Mouse (Mus musculus) heart, embryonic 16.5 days (tissue): ENCODE measurements at regions not wholly inside any gene's neighbourhood (a gene's known extent, or its start where the extent isn't known, plus 50 kb on each side); places are given as distances from the start of the nearest gene placed in this dataset.
A peak's percentile ranks its signal among the peaks of the same experiment; 100 is the strongest.

Experiments used
- ATAC-seq: fragments of 200-750 bp; cut with Nextera tagmentation; replicated peaks from 2 replicates; pipeline ENCODE4 v1.8.0; 2017; ENCODE audit warnings: moderate number of reproducible peaks; ENCODE audit not compliant: insufficient read depth, low FRiP score; ENCODE audit errors: extremely low read depth
- H3K27ac ChIP-seq: fragments of 300-500 bp; sonication (generic); 2 replicates; pipeline ENCODE4 v1.5.1; 2014; ENCODE audit warnings: mild to moderate bottlenecking, low read length, control low read depth, moderate library complexity
- H3K27me3 ChIP-seq: fragments of 300-500 bp; sonication (generic); 2 replicates; pipeline ENCODE4 v1.6.1; 2014; ENCODE audit warnings: low read length, mixed read lengths; ENCODE audit not compliant: control insufficient read depth, insufficient read depth
- H3K36me3 ChIP-seq: fragments of 300-500 bp; sonication (generic); 2 replicates; pipeline ENCODE4 v1.6.1; 2014; ENCODE audit not compliant: control insufficient read depth, insufficient read depth
- H3K4me1 ChIP-seq: fragments of 300-500 bp; sonication (generic); 2 replicates; pipeline ENCODE4 v1.6.1; 2014; ENCODE audit warnings: low read length, mixed read lengths; ENCODE audit not compliant: control insufficient read depth, insufficient read depth
- H3K4me2 ChIP-seq: fragments of 300-500 bp; sonication (generic); 2 replicates; pipeline ENCODE4 v1.6.1; 2014; ENCODE audit warnings: low read depth, mild to moderate bottlenecking, control low read depth, low read length
- H3K4me3 ChIP-seq: fragments of 300-500 bp; sonication (generic); 2 replicates; pipeline ENCODE4 v1.5.1; 2014; ENCODE audit warnings: mild to moderate bottlenecking, control low read depth, low read length
- H3K9ac ChIP-seq: fragments of 300-500 bp; sonication (generic); 2 replicates; pipeline ENCODE4 v1.6.1; 2014; ENCODE audit warnings: low read length, control low read depth
- H3K9me3 ChIP-seq: fragments of 300-500 bp; sonication (generic); replicated peaks from 2 replicates; pipeline ENCODE4 v1.6.1; 2016; ENCODE audit warnings: low read length; ENCODE audit not compliant: control insufficient read depth
- WGBS: fragments of 180-500 bp; shearing (Covaris S2); extraction: QIAGEN DNeasy Blood & Tissue Kit; methylation state at CpG from one replicate; pipeline ENCODE4 v1.1.7; 2014; 5-methylcytosine and 5-hydroxymethylcytosine counted together

GRCm38 (mm10) chr10:99531992-99532391 is 227.5 kb downstream of the Csl start:
- H3K27me3 ChIP-seq = no peaks in the 10 kb centered on the region
- no peak overlapping the region for H3K27ac ChIP-seq
- H3K9ac ChIP-seq = no peak overlapping the region
- WGBS = 62% methylated on average over 7 of the region's 7 CpGs
- H3K4me2 ChIP-seq = no peak overlapping the region
- no peaks in the 10 kb centered on the region for H3K36me3 ChIP-seq
- no peak for ATAC-seq
- H3K4me3 ChIP-seq = no peak overlapping the region
- no peaks in the 10 kb centered on the region for H3K9me3 ChIP-seq
- peaks cover 14% of the 10 kb centered on the region; the same call in 1 of the 2 replicates for H3K4me1 ChIP-seq

DNA sequence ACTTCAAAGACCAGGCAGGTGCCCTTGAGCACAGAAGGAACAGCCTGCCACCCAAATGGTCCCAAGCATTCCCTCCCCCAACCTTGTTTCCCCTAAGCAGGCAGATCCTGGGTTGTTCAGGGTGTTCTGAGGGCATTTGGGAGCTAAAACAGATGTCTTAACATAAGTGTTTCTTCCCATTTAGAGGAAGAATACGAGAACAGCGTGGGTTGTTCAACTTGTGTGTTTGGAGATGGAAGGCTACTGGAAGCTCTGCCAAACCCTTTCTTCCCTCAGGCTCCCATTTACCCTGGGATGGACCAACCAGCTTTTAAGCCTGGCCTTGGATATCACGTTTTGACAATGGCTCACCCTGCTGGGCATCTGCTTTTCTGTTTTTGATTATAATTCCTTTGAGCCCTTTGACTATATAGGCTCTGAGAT is 226.8 kb downstream of the Csl start:
- H3K9me3 ChIP-seq = no peaks in the 10 kb centered on the region
- WGBS = 62% methylated on average over 3 of the region's 3 CpGs
- no peaks in the 10 kb centered on the region for H3K27me3 ChIP-seq
- H3K9ac ChIP-seq = no peak overlapping the region
- ATAC-seq = no peak
- H3K36me3 ChIP-seq = no peaks in the 10 kb centered on the region
- no peak overlapping the region for H3K4me2 ChIP-seq
- H3K4me3 ChIP-seq = no peak overlapping the region
- H3K4me1 ChIP-seq = peaks cover 14% of the 10 kb centered on the region; the same call in 1 of the 2 replicates
- no peak overlapping the region for H3K27ac ChIP-seq

DNA sequence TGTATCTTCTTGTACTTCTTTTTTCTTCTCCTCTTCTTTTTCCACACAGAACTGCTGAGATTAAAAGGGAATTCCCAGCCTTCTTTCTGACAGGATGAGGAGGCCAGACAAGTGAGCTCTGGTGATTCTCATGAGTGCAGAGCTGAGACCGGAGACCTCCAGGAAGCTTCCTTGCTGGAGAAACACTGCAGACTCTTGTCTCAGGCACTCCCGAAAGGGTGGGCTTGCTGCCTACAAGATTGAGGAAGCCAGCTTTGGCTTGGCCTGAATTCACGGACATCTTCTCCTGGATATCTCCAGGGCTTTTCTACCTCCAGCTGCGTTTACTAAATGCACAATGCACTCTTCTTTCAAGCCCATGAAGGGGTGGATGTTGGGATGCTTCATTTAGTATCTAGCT is 226.0 kb downstream of the Csl start:
- WGBS = 54% methylated on average over 4 of the region's 4 CpGs

DNA sequence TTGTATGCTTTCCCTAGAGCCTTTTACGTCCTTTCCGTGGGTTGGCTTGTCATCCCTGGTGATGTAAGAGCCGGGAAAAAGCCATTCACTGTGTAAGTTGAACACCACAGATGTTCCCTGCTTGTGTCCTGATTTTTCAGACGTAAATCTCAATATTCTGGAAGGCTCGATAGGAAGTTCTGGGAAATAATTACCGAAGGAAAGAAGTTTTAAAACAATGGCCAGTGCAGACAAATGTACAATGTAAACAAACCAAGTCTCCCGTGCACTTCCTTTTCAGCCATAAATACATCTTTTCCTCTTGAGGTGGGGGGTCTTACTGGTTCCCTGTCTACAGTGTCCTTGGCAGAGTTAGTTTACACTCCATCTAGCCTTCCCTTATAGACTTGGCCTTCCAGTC is 225.2 kb downstream of the Csl start:
- 0 out of 2 replicates have a peak overlapping the region, but pooled peaks have one; percentile 23 for H3K27ac ChIP-seq
- no peak overlapping the region for H3K4me3 ChIP-seq
- WGBS = 51% methylated on average over 7 of the region's 7 CpGs
- no peaks in the 10 kb centered on the region for H3K36me3 ChIP-seq
- no peaks in the 10 kb centered on the region for H3K9me3 ChIP-seq
- peaks cover 9% of the 10 kb centered on the region; the same call in 1 of the 2 replicates for H3K4me1 ChIP-seq
- no peaks in the 10 kb centered on the region for H3K27me3 ChIP-seq
- no peak for ATAC-seq
- no peak overlapping the region for H3K9ac ChIP-seq
- no peak overlapping the region for H3K4me2 ChIP-seq

More for the DNA sequence above, 226.0 kb downstream of the Csl start:
- Histone ChIP-seq H3K9me3 (no peaks in the 10 kb centered on the region), H3K27me3 (no peaks in the 10 kb centered on the region), H3K9ac (no peak overlapping the region), H3K36me3 (no peaks in the 10 kb centered on the region), H3K4me3 (no peak overlapping the region), H3K4me2 (no peak overlapping the region), H3K4me1 (peaks cover 14% of the 10 kb centered on the region; the same call in 1 of the 2 replicates), H3K27ac (peak overlapping the region; percentile 44)
- 0 out of 2 replicates have a peak, but pooled peaks have one; percentile 52 for ATAC-seq

DNA sequence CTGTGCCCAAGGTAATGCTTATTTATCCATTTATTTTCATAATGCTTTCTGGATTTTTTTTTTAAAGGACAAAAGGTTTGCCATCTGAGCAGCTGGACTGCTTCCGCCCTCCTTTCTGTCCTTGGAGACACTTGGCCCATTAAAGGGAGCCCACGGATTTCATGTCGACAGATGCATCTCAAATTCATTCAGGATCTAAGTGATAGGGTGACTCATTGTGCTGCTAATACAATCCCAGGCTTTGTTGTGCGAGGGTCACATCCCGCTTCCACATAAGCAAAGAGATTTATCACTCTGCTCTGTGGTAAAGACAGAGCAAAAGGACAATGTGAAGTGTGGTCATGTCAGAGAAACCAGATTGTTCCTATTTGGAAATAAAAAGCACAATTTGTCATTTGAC is 220.8 kb downstream of the Csl start:
- WGBS = 61% methylated on average over 5 of the region's 5 CpGs
- Histone ChIP-seq H3K9me3 (0 out of 2 replicates have a peak, but pooled peaks cover 2% of the 10 kb centered on the region), H3K27ac (no peak overlapping the region), H3K4me3 (no peak overlapping the region), H3K27me3 (no peaks in the 10 kb centered on the region), H3K36me3 (no peaks in the 10 kb centered on the region), H3K4me1 (no peaks in the 10 kb centered on the region), H3K9ac (no peak overlapping the region), H3K4me2 (no peak overlapping the region)
- ATAC-seq = no peak

GRCm38 (mm10) chr10:99552373-99552772 is 207.1 kb downstream of the Csl start:
- Histone ChIP-seq H3K36me3 (no peaks in the 10 kb centered on the region), H3K4me3 (no peak overlapping the region), H3K27me3 (no peaks in the 10 kb centered on the region), H3K4me1 (no peaks in the 10 kb centered on the region), H3K27ac (no peak overlapping the region), H3K9me3 (no peaks in the 10 kb centered on the region), H3K9ac (no peak overlapping the region), H3K4me2 (no peak overlapping the region)
- ATAC-seq = no peak
- 89% methylated on average over 4 of the region's 4 CpGs for WGBS

DNA sequence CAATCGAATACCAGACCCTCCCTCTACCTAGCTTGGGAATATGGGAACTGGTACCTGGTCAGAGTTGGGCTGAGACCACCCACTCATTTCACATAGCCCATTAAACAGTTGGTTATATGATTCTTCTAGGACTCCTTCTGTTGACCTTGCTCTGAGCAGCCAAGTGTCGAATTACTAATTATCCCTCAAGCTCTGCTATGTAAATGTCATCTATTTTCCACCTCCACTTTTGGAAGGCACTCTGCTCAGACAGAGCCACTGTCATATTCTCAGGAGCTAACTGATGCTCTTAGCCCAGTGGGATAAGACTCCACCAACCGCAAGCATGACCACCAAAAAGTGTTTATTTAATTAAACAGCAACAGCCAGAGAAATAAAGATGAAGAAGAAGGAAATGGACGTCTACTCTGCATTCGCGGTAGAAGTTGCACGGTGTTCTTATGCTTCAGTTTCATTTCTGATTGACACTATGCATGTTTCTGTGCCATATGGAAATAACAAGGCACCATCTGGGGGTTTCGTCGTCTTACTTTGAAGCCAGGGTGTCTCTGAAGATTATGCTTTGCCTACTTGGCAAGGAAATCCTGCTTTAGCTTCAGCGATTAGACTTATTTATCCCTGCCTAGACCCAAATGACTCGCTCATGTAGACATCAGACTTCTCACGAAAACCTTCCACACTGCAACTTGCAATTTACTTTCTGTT is 206.5 kb downstream of the Csl start:
- no peaks in the 10 kb centered on the region for H3K4me1 ChIP-seq
- no peak overlapping the region for H3K9ac ChIP-seq
- ATAC-seq = no peak
- no peaks in the 10 kb centered on the region for H3K27me3 ChIP-seq
- no peak overlapping the region for H3K27ac ChIP-seq
- whole genome bisulfite sequencing = 84% methylated on average over 12 of the region's 12 CpGs
- H3K36me3 ChIP-seq = no peaks in the 10 kb centered on the region
- no peak overlapping the region for H3K4me2 ChIP-seq
- no peaks in the 10 kb centered on the region for H3K9me3 ChIP-seq
- H3K4me3 ChIP-seq = no peak overlapping the region

DNA sequence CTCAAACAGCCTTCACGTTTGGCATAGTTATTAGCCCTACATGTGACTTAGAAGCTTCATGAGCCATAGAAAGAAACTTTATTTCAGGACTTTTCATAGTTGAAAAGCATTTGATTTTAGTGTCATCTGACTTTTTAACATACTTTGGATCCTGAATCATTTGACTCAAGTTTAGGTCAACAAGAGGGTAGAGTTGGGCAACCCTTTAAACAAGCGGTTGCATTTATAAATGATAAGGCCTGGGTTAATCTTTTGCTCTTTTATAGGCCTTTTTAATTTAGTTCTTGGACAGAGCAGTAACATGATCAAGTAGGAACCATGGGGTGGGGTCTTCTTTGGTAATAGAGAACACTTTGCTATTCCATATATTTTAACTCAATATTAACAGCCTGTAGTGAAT is 204.4 kb downstream of the Csl start:
- Histone ChIP-seq H3K27me3 (no peaks in the 10 kb centered on the region), H3K4me1 (no peaks in the 10 kb centered on the region), H3K9ac (no peak overlapping the region), H3K9me3 (no peaks in the 10 kb centered on the region), H3K4me3 (no peak overlapping the region), H3K4me2 (no peak overlapping the region), H3K27ac (no peak overlapping the region), H3K36me3 (no peaks in the 10 kb centered on the region)
- no peak for ATAC-seq
- 82% methylated on average over 2 of the region's 2 CpGs for WGBS

DNA sequence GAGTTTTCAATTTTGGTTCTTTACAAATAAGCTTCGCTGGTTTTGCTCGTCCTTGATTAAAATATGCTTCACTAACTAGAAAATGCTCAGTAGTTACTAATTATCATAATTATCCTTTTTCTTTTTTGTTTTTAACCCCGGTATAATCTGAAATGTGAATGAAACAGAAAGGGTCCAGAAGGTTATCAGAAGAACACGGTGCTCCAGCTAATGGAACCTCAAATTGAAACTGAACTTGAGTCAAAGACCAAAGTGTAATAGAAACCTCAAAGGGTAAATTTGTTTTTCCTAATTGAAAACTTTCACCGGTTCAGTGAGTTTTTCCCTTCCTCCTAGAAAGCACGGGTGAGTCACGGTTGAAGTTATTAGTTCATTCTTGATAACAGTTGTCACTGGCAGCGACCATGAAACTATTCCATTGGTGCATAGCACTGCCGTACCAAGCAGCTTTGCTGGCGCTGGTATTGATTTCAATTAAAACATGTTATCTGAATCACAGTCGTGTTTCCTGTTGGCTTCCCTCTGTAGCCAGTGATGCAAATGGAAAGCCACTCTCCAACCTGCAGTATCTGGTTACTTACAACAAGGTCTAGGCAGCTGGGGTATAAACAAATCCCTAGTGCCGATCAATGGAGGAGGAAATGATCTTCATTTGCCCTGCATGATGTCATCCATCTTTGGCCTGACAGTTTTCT is 203.7 kb downstream of the Csl start:
- 65% methylated on average over 12 of the region's 12 CpGs for WGBS
- Histone ChIP-seq H3K27ac (no peak overlapping the region), H3K4me2 (no peak overlapping the region), H3K27me3 (no peaks in the 10 kb centered on the region), H3K4me3 (no peak overlapping the region), H3K4me1 (peaks cover 1% of the 10 kb centered on the region; the same call in 1 of the 2 replicates), H3K9me3 (no peaks in the 10 kb centered on the region), H3K9ac (no peak overlapping the region), H3K36me3 (no peaks in the 10 kb centered on the region)
- ATAC-seq = no peak
